Mouse (Mus musculus): ENCODE results near the gene Tmem30b. TPM values are rescaled to one million over a fixed set of nuclear protein-coding genes. Genes with fewer than 3 reads are reported as not detected.
"Not testable (repeated sequence)": the region's sequence is repeated elsewhere in the genome, so short reads cannot be mapped to it uniquely, and the experiment has no call there.

Gene Tmem30b
- polyA plus RNA-seq, 1 experiment from 2014 or later: 17.5 TPM

- H3K4me3 ChIP-seq (replicated peaks): no peak overlapping the region
- no peak overlapping the region for H3K9ac ChIP-seq
- H3K27ac ChIP-seq (replicated peaks): no peak overlapping the region
- 37% methylated on average over 11 of the region's 11 CpGs for WGBS
- peaks cover 11% of the 10 kb centered on the region; the same call in 1 of the 2 replicates for H3K4me1 ChIP-seq
- 0 out of 2 replicates have a peak, but pooled peaks cover 2% of the 10 kb centered on the region for H3K27me3 ChIP-seq
- H3K9me3 ChIP-seq (replicated peaks): no peaks in the 10 kb centered on the region
- no peak for ATAC-seq (ENCODE audit: insufficient number of reproducible peaks, low FRiP score, low TSS enrichment, low read depth)
- no peaks in the 10 kb centered on the region for H3K36me3 ChIP-seq
- H3K4me2 ChIP-seq (replicated peaks): no peak overlapping the region
Observed at GRCm38 (mm10) chr12:73531889-73532479, 14.2 kb downstream of the Tmem30b start.

- Histone ChIP-seq H3K27me3 (0 out of 2 replicates have a peak, but pooled peaks cover 2% of the 10 kb centered on the region), H3K9me3 (replicated peaks) (no peaks in the 10 kb centered on the region), H3K4me2 (replicated peaks) (no peak overlapping the region), H3K36me3 (no peaks in the 10 kb centered on the region), H3K27ac (replicated peaks) (no peak overlapping the region), H3K4me1 (0 out of 2 replicates have a peak, but pooled peaks cover 13% of the 10 kb centered on the region), H3K9ac (no peak overlapping the region), H3K4me3 (replicated peaks) (no peak overlapping the region)
- 63% methylated on average over 11 of the region's 11 CpGs for WGBS
- no peak for ATAC-seq (ENCODE audit: insufficient number of reproducible peaks, low FRiP score, low TSS enrichment, low read depth)
Observed at GRCm38 (mm10) chr12:73529590-73529989, 16.6 kb downstream of the Tmem30b start.

GRCm38 (mm10) chr12:73529131-73529530 lies 17.1 kb downstream of the Tmem30b start:
- 36% methylated on average over 9 of the region's 9 CpGs for WGBS
- ATAC-seq (ENCODE audit: insufficient number of reproducible peaks, low FRiP score, low TSS enrichment, low read depth): no peak
- Histone ChIP-seq H3K9ac (no peak overlapping the region), H3K4me2 (replicated peaks) (no peak overlapping the region), H3K9me3 (replicated peaks) (no peaks in the 10 kb centered on the region), H3K4me1 (0 out of 2 replicates have a peak, but pooled peaks cover 13% of the 10 kb centered on the region), H3K27ac (replicated peaks) (no peak overlapping the region), H3K36me3 (no peaks in the 10 kb centered on the region), H3K4me3 (replicated peaks) (no peak overlapping the region), H3K27me3 (peaks cover 2% of the 10 kb centered on the region; the same call in 1 of the 2 replicates)

GRCm38 (mm10) chr12:73528142-73528541 lies 18.1 kb downstream of the Tmem30b start:
- H3K4me3 ChIP-seq (replicated peaks); H3K9me3 ChIP-seq (replicated peaks); H3K4me2 ChIP-seq (replicated peaks); H3K9ac ChIP-seq; H3K27ac ChIP-seq (replicated peaks); ATAC-seq (ENCODE audit: insufficient number of reproducible peaks, low FRiP score, low TSS enrichment, low read depth); H3K36me3 ChIP-seq; H3K27me3 ChIP-seq: not testable (repeated sequence)
- 87% methylated on average over 1 of the region's 1 CpGs for WGBS
- 0 out of 2 replicates have a peak, but pooled peaks cover 13% of the 10 kb centered on the region for H3K4me1 ChIP-seq

- Histone ChIP-seq H3K4me1 (peaks cover 20% of the 10 kb centered on the region), H3K4me3 (replicated peaks) (no peak overlapping the region), H3K27ac (replicated peaks) (no peak overlapping the region), H3K9ac (no peak overlapping the region), H3K9me3 (replicated peaks) (no peaks in the 10 kb centered on the region), H3K36me3 (no peaks in the 10 kb centered on the region), H3K4me2 (replicated peaks) (no peak overlapping the region), H3K27me3 (peaks cover 2% of the 10 kb centered on the region; the same call in 1 of the 2 replicates)
- ATAC-seq (ENCODE audit: insufficient number of reproducible peaks, low FRiP score, low TSS enrichment, low read depth): no peak
- 30% methylated on average over 8 of the region's 8 CpGs for WGBS
Observed at GRCm38 (mm10) chr12:73525254-73525885, 20.8 kb downstream of the Tmem30b start.

- no peaks in the 10 kb centered on the region; the same call in 1 of the 2 replicates for H3K27me3 ChIP-seq
- H3K4me3 ChIP-seq (replicated peaks): no peak overlapping the region
- H3K4me2 ChIP-seq (replicated peaks): no peak overlapping the region
- no peak for ATAC-seq (ENCODE audit: insufficient number of reproducible peaks, low FRiP score, low TSS enrichment, low read depth)
- H3K27ac ChIP-seq (replicated peaks): no peak overlapping the region
- H3K36me3 ChIP-seq: no peaks in the 10 kb centered on the region
- WGBS: 56% methylated on average over 12 of the region's 12 CpGs
- no peak overlapping the region for H3K9ac ChIP-seq
- no peaks in the 10 kb centered on the region for H3K9me3 ChIP-seq (replicated peaks)
- peaks cover 14% of the 10 kb centered on the region for H3K4me1 ChIP-seq
Observed at GRCm38 (mm10) chr12:73523066-73523465, 23.1 kb downstream of the Tmem30b start.

GRCm38 (mm10) chr12:73521944-73522343 lies 24.2 kb downstream of the Tmem30b start:
- ATAC-seq (ENCODE audit: insufficient number of reproducible peaks, low FRiP score, low TSS enrichment, low read depth): no peak
- Histone ChIP-seq H3K4me1 (peaks cover 22% of the 10 kb centered on the region), H3K27ac (replicated peaks) (no peak overlapping the region), H3K4me3 (replicated peaks) (no peak overlapping the region), H3K9me3 (replicated peaks) (no peaks in the 10 kb centered on the region), H3K27me3 (no peaks in the 10 kb centered on the region; the same call in 1 of the 2 replicates), H3K36me3 (no peaks in the 10 kb centered on the region), H3K9ac (no peak overlapping the region), H3K4me2 (replicated peaks) (no peak overlapping the region)
- 28% methylated on average over 3 of the region's 3 CpGs for WGBS

- H3K9me3 ChIP-seq (replicated peaks): no peaks in the 10 kb centered on the region
- H3K9ac ChIP-seq: no peak overlapping the region
- H3K27me3 ChIP-seq: no peaks in the 10 kb centered on the region; the same call in 1 of the 2 replicates
- H3K27ac ChIP-seq (replicated peaks): no peak overlapping the region
- peaks cover 24% of the 10 kb centered on the region for H3K4me1 ChIP-seq
- H3K4me2 ChIP-seq (replicated peaks): no peak overlapping the region
- no peaks in the 10 kb centered on the region for H3K36me3 ChIP-seq
- no peak for ATAC-seq (ENCODE audit: insufficient number of reproducible peaks, low FRiP score, low TSS enrichment, low read depth)
- H3K4me3 ChIP-seq (replicated peaks): no peak overlapping the region
- WGBS: 21% methylated on average over 15 of the region's 15 CpGs
Observed at GRCm38 (mm10) chr12:73521238-73521841, 24.9 kb downstream of the Tmem30b start.

- peaks cover 26% of the 10 kb centered on the region for H3K4me1 ChIP-seq
- no peak overlapping the region; the same call in 1 of the 2 replicates for H3K4me2 ChIP-seq (replicated peaks)
- WGBS: 56% methylated on average over 12 of the region's 12 CpGs
Observed at GRCm38 (mm10) chr12:73517768-73518167, 28.4 kb downstream of the Tmem30b start.

GRCm38 (mm10) chr12:73517022-73517709 lies 29.0 kb downstream of the Tmem30b start:
- peaks cover 26% of the 10 kb centered on the region for H3K4me1 ChIP-seq
- peak; percentile 67; the same call in 1 of the 2 replicates for ATAC-seq (ENCODE audit: insufficient number of reproducible peaks, low FRiP score, low TSS enrichment, low read depth)
- peak overlapping the region; percentile 33 for H3K4me2 ChIP-seq (replicated peaks)

More at GRCm38 (mm10) chr12:73517768-73518167, 28.4 kb downstream of the Tmem30b start:
- ATAC-seq (ENCODE audit: insufficient number of reproducible peaks, low FRiP score, low TSS enrichment, low read depth): no peak
- H3K9me3 ChIP-seq (replicated peaks): no peaks in the 10 kb centered on the region
- no peaks in the 10 kb centered on the region for H3K36me3 ChIP-seq
- no peaks in the 10 kb centered on the region for H3K27me3 ChIP-seq
- H3K27ac ChIP-seq (replicated peaks): no peak overlapping the region
- no peak overlapping the region for H3K9ac ChIP-seq
- H3K4me3 ChIP-seq (replicated peaks): no peak overlapping the region

GRCm38 (mm10) chr12:73516516-73516915 lies 29.7 kb downstream of the Tmem30b start:
- Histone ChIP-seq H3K9me3 (replicated peaks) (no peaks in the 10 kb centered on the region), H3K4me3 (replicated peaks) (no peak overlapping the region), H3K4me1 (peaks cover 28% of the 10 kb centered on the region), H3K27me3 (no peaks in the 10 kb centered on the region), H3K27ac (replicated peaks) (no peak overlapping the region), H3K4me2 (replicated peaks) (no peak overlapping the region), H3K36me3 (no peaks in the 10 kb centered on the region), H3K9ac (no peak overlapping the region)
- ATAC-seq (ENCODE audit: insufficient number of reproducible peaks, low FRiP score, low TSS enrichment, low read depth): no peak
- 86% methylated on average over 8 of the region's 8 CpGs for WGBS

More at GRCm38 (mm10) chr12:73517022-73517709, 29.0 kb downstream of the Tmem30b start:
- H3K9ac ChIP-seq: no peak overlapping the region
- H3K4me3 ChIP-seq (replicated peaks): peak overlapping the region; percentile 6; the same call in 1 of the 2 replicates
- H3K9me3 ChIP-seq (replicated peaks): no peaks in the 10 kb centered on the region
- WGBS: 35% methylated on average over 15 of the region's 15 CpGs
- no peaks in the 10 kb centered on the region for H3K27me3 ChIP-seq
- H3K27ac ChIP-seq (replicated peaks): no peak overlapping the region
- H3K36me3 ChIP-seq: no peaks in the 10 kb centered on the region

Data from embryonic facial prominence, embryonic 15.5 days (tissue).